Mouse (Mus musculus) MEL-GATA-1-ER (cell line): ENCODE measurements around the gene Relt.
"Not testable (repeated sequence)": the region's sequence is repeated elsewhere in the genome, so short reads cannot be mapped to it uniquely, and the experiment has no call there.

Source experiments
- DNase-seq: peaks from one replicate; pipeline ENCODE4 v3.0.0-alpha.2; 2012; ENCODE audit warnings: low read depth; ENCODE audit errors: extremely low read depth

Gene Relt

GRCm38 (mm10) chr7:100846033-100846432 lies 17.2 kb downstream of the Relt start:
- not testable (repeated sequence) for DNase-seq

- DNase-seq = peak; percentile 87
These were observed 17.8 kb downstream of the Relt start for GRCm38 (mm10) chr7:100845412-100845811.

GRCm38 (mm10) chr7:100845026-100845400 lies 18.2 kb downstream of the Relt start:
- DNase-seq = no peak

- peak; percentile 94 for DNase-seq
These were observed 18.7 kb downstream of the Relt start for GRCm38 (mm10) chr7:100844385-100845025.

- DNase-seq = no peak
These were observed 19.4 kb downstream of the Relt start for GRCm38 (mm10) chr7:100843866-100844265.

GRCm38 (mm10) chr7:100842175-100842574 lies 21.1 kb downstream of the Relt start:
- DNase-seq = no peak

- no peak for DNase-seq
These were observed 21.6 kb downstream of the Relt start for GRCm38 (mm10) chr7:100841608-100842007.

- DNase-seq = no peak
These were observed 22.3 kb downstream of the Relt start for GRCm38 (mm10) chr7:100840906-100841305.

GRCm38 (mm10) chr7:100839632-100840402 lies 23.4 kb downstream of the Relt start:
- no peak for DNase-seq

GRCm38 (mm10) chr7:100837701-100838100 lies 25.5 kb downstream of the Relt start:
- DNase-seq = no peak

- no peak for DNase-seq
These were observed 26.6 kb downstream of the Relt start for GRCm38 (mm10) chr7:100836657-100837056.

- no peak for DNase-seq
These were observed 27.5 kb downstream of the Relt start for GRCm38 (mm10) chr7:100835711-100836110.

GRCm38 (mm10) chr7:100835168-100835567 lies 28.1 kb downstream of the Relt start:
- no peak for DNase-seq

GRCm38 (mm10) chr7:100833859-100834258 lies 29.4 kb downstream of the Relt start:
- DNase-seq = no peak

GRCm38 (mm10) chr7:100828549-100828948 lies 34.7 kb downstream of the Relt start:
- DNase-seq = no peak

- DNase-seq = no peak
These were observed 38.6 kb downstream of the Relt start for GRCm38 (mm10) chr7:100824661-100825060.

GRCm38 (mm10) chr7:100818401-100819064 lies 44.7 kb downstream of the Relt start:
- no peak for DNase-seq

GRCm38 (mm10) chr7:100817442-100817760 lies 45.8 kb downstream of the Relt start:
- no peak for DNase-seq

GRCm38 (mm10) chr7:100816759-100817441 lies 46.3 kb downstream of the Relt start:
- DNase-seq = no peak

GRCm38 (mm10) chr7:100815900-100816570 lies 47.2 kb downstream of the Relt start:
- DNase-seq = no peak

GRCm38 (mm10) chr7:100812641-100813040 lies 50.6 kb downstream of the Relt start:
- DNase-seq = no peak
